Mouse (Mus musculus) small intestine, adult 2 months (tissue): ENCODE measurements around the gene Hpgd.

Experiments used
- CTCF ChIP-seq: fragments of 200-500 bp; IDR thresholded peaks from 2 replicates; pipeline ENCODE4 v1.5.1; 2012; ENCODE audit warnings: low read depth, mild to moderate bottlenecking, control low read depth, inconsistent platforms, low read length, moderate library complexity, mixed read lengths; ENCODE audit not compliant: insufficient replicate concordance, insufficient read length; ENCODE audit errors: extremely low read depth
- POLR2A ChIP-seq: fragments of 200-500 bp; IDR thresholded peaks from 2 replicates; pipeline ENCODE4 v1.6.1; 2012; ENCODE audit warnings: low read depth, mild to moderate bottlenecking, control low read depth, inconsistent platforms, low read length, moderate library complexity

DNA sequence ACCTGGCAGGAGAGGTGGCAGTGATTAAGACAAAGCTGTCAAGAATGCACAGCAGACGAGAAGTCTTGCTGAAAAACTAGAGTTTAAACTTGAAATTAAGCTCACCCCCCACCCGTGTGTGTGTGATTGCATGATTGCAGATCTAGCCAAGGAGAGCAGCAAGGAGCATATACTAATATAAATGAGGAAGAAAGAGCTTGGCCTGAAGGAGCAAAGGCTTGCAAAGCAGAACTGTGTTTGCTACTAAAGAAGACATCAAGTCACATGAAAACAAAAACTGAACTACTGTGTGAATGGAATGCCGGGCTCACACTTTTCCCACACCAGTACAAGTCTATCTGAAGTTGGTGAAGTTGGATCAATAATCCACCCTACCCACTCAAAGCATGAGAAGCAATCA, 20.8 kb downstream of the Hpgd start:
- TF ChIP-seq CTCF (no peak), POLR2A (no peak)
